Mouse (Mus musculus) gastrocnemius, postnatal 25 days (tissue): ENCODE measurements around the gene Gm5741. TPM values are rescaled to one million over a fixed set of nuclear protein-coding genes. Genes with fewer than 3 reads are reported as not detected.

Experiments used
- DNase-seq: peaks from one replicate; pipeline ENCODE4 v3.0.0; 2022
- total RNA-seq, 2 experiments: library from RNA; stranded (reverse); gene quantifications; 1 replicate in 1 of 2; 2 replicates in 1 of 2; pipeline ENCODE4 v1.2.3; 2021

The Gm5741 gene
- total RNA-seq, 2 experiments from 2014 or later: not detected

DNA sequence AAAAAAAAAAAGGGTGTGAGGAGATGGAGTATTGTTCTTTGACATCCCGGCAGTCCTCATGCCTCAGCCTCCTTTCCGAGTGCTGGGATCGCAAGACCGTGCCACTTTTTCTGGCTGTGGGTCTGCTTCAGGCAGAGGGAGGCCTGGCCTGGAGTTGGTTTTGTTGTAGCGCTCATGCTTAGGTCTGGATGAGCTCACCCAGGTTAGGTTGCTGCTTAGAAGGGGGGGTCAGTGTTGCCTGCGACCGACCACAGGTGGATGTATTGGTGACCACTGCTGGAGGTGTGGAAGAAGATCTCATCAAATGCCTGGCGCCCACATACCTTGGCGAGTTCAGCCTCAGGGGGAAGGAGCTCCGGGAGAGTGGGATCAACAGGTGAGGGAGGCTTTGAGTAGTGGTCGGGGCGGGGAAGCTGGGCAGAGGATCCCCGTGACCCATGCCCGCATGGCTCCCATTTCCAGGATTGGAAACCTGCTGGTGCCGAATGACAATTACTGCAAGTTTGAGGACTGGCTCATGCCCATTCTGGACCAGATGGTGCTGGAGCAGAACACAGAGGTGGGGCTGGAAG lies 5.3 kb upstream of the Gm5741 start:
- DNase-seq: no peak

GRCm38 (mm10) chr8:85072364-85072929 lies 4.7 kb upstream of the Gm5741 start:
- DNase-seq: no peak

DNA sequence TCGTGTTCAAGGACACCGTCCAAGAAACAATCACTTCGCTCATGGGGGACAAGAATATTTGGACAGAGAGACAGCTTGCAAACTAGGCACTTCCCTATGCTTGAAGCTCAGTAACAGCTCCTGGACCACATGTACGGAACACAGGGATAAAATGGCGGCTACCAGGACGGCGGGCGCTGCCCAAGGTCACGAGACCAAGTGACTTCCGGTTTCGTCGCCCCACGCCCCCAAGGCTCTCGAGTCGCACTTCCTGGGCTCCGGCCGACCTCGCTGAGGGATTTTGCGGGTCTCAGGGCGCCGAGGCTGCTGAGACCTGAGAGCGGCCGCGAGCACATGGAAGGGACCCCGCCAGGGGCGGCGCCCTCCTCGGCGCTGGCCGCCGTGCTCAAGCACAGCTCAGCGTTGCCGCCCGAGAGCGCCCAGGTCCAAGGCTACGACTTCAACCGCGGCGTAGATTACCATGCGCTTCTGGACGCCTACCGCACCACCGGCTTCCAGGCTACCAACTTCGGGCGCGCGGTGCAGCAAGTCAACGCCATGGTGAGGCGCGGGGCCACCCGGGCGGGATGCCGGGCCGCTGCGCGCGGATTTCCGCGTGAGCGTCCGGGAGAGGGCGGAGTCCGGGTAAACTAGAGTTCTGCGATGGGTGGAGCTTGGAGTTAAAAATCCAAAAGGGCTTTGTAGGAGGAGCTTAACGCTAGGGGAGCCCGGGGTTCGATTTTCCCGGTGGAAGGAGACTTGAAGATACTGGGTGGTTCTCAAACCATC lies 3.9 kb upstream of the Gm5741 start, which contains the start of gene Dhps:
Dhps (plus strand) TSS at position 244 of the 768 bp plus-strand sequence.
- peak; percentile 88 for DNase-seq

GRCm38 (mm10) chr8:85071041-85071440 lies 3.3 kb upstream of the Gm5741 start:
- DNase-seq: no peak

- DNase-seq: no peak
Measured at GRCm38 (mm10) chr8:85067155-85067554, 627 bp downstream of the Gm5741 start.

DNA sequence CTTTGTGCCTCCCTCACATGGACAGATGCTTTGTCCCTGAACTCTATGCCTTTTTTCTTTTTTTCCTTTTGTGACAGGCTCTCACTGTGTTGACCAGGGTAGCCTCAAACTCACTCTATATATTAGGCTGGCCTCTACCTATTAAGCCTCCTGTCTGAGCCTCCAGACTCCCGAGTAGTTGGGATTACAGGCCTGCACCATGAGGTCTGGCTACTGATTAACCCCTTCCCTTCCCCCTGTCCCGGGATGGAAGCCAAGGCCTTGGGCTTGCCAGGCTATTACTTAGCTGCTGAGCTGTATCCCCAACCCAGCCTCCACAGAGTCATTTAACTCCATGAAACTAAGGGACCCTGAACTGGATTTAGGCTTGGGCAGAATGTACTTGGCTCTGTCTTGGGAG lies 2.6 kb downstream of the Gm5741 start:
- DNase-seq: no peak

DNA sequence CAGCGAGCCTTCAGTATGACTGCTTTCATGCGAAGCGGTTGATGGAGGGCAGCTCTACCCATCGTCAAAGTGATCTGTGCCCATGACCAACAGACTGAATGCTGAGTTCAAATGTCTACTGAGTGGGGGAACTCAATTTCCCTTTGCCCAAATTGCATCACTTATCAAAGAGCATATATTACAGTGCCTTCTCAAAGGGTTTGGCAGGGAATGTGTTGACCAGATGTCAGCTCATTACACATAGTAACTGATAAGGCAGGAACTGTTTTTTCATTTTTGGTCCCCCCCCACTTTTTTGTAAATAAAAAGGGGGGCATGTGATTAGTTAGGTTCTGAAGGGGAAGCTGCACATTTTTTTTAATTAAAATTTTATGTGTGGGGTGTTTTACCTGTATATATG lies 5.2 kb downstream of the Gm5741 start:
- no peak for DNase-seq

DNA sequence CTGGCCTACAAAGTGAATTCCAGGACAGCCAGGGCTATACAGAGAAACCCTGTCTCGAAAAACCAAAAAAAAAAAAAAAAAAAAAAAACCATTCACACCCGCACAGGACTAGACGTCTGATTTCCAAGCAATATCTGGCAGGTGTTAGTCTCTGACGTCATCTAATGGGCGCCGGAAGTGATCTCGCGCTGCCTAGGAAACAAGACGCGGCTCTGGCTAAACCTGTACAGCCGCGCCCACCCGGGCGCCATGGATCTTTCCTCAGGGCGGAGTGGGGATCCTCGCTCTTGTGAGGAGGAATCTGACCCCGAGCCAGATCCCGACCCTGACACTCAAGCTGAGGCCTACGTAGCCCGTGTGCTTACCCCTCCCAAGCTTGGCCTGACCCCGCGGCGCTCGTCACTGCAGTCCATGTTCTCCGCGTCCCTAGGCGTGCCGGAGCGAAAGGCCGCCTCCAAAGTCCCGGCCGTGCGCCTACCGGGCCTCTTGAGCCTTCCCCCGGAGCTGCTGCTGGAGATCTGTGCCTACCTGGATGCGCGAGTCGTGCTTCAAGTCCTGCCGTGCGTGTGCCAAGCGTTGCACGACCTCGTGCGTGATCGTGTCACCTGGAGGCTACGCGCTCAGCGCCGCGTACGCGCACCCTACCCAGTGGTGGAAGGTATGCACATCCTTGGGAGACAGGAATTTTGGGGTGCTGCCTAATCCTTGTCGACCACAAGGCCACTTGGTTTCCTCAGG lies 7.7 kb downstream of the Gm5741 start, which contains the start of gene Fbxw9:
Fbxw9 (plus strand) TSS at position 177 of the 738 bp plus-strand sequence.
- DNase-seq: peak; percentile 73

GRCm38 (mm10) chr8:85057367-85057766 lies 10.4 kb downstream of the Gm5741 start:
- no peak for DNase-seq

DNA sequence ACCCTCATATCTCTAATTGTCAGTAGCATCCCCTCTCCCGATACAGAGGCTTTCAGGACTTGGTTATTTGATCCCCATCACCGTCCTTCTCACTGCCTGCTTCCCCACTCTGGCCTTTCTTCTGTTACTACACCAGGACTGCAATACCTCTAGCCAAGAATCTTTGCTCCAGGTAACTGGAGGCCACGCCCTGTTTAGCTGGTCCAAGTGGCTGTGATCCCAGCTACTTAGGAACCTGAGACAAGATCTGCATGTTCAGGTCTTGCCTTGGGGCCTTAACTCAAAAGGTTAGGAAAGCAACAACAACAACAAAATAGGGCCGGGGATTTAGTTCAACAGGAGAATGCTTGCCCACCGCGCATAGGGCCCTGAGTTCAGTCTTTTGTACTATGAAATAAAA lies 24.2 kb downstream of the Gm5741 start:
- DNase-seq: no peak

DNA sequence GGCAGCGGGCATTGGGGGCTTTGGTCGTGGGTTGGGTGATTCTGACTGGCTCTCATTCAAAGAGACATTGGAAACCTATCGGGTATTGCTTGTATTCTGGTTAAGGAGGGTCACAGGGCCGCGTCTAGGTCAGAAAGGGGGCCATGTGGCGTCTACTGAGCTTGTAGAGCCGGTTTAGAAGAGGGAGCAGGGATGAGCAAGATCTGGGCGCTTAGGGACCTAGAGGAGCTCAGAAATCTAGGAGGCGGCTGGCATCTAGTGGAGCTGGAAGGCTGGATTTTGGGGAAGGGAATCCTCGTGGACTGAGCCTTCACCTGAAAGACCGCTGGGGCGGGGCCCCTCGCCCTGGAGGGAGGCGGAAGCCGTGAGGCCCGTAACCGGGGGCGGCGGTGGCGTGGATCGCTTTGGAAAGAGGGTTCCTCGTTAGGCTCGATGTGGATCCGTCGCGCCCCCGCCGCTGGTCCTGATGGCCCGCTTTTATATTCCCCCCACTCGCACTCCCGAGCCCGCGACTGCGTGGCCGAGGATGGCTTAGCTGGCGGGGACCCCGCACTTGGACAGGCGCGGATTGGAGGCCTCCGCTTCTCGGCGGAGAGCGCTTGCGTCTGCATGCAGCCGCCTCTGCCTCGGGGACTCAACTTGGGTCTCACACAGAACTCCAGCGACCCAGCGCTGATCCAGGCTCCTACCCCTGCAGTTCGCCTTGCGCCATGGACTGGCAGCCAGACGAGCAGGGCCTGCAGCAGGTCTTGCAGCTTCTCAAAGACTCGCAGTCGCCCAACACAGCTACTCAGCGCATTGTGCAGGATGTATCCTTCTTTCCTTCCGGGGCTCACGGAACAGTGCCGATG lies 29.9 kb downstream of the Gm5741 start:
- DNase-seq: peak; percentile 45

GRCm38 (mm10) chr8:85037366-85037680 lies 30.5 kb downstream of the Gm5741 start:
- no peak for DNase-seq

GRCm38 (mm10) chr8:85036718-85037365 lies 30.9 kb downstream of the Gm5741 start, which contains the start of gene Tnpo2:
Tnpo2 (plus strand) TSS chr8:85036915.
- DNase-seq: peak; percentile 91

GRCm38 (mm10) chr8:85036381-85036717 lies 31.4 kb downstream of the Gm5741 start:
- DNase-seq: no peak

GRCm38 (mm10) chr8:85035728-85036310 lies 32.0 kb downstream of the Gm5741 start:
- DNase-seq: no peak

- DNase-seq: no peak
Measured at GRCm38 (mm10) chr8:85035165-85035727, 32.5 kb downstream of the Gm5741 start.

DNA sequence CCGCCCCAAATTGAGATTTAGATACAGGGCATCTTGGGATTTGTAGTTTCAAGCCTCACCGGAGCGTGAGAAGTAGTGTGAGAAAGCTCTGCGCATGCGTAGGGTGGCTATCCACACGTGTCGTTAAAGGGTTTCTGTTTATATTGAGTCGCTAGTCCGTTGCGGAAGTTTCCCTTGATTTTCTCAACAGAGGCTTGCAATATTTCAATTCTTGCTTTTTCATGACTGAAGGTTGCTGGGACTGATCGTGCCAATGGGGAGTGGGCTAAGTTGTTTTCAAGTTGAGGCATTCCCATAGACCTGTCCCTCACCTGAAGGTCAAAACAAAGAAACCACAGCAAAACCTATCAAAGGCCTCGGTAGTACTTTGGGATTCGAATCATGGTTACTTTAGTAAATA lies 33.0 kb downstream of the Gm5741 start:
- peak; percentile 50 for DNase-seq

DNA sequence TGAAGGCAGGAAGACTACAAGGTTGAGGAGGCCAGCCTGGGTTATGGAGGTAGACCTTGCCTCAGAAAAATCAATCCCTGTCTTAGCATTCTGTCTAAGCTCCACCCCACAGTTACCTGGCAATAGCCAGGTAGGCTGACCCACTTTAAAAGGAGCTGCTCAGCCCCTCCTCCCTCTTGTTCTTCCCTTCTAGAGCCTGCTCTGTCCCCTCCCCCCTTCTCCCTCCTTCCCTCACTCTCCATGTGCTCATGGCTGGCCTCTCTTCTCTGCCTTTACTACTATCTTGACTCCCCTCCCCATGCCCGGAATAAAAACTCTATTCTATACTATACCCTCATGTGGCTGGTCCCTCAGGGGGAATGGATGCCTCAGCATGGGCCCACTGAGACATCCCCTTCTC lies 33.9 kb downstream of the Gm5741 start:
- DNase-seq: no peak

DNA sequence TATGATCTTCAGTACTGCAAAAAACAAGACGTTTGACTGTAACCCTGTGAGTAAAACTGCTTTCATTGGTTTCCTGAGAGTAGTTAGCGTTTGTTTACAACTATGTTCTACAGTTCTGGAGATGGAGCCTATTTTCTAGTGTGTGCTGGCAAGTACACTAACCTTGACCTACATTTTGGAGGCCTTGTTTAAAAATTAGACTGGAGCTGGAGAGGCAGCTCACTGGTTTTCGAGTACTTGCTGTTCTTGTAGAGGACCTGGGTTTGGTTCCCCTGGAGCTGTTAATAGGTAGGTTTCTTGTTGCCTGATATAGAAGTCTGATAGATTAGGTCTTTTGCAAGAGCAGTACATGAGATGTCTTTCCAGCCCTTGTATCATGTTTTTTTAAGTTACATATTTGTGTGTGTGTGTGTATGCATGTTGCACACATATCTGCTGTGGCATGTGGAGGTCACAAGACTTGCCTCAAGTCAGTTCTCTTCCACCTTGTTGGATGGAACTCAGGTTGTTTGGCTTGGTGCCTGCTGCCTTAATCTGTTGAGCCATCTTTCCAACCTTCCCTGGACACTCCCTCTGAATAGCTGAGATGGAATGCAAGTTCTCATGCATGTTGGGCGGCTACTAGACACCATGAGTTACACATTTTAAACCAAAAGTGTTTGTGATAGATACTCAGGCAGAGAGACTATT lies 35.0 kb downstream of the Gm5741 start:
- DNase-seq: no peak

- no peak for DNase-seq
Measured at GRCm38 (mm10) chr8:85029271-85029670, 38.5 kb downstream of the Gm5741 start.
